Mouse (Mus musculus) ES-E14 (cell line): Measurements from ENCODE around the gene Fam19a3. TPM values are rescaled to one million over a fixed set of nuclear protein-coding genes. Genes with fewer than 3 reads are reported as not detected.

ENCODE experiments used
- DNase-seq: peaks from one replicate; pipeline ENCODE4 v3.0.0-alpha.2; 2013; ENCODE audit warnings: low read depth, low spot score
- H3K27ac ChIP-seq: 2 replicates; pipeline ENCODE4 v1.5.1; 2012; ENCODE audit warnings: low read depth, mild to moderate bottlenecking, low read length, moderate library complexity, mixed read lengths; ENCODE audit not compliant: poor library complexity, insufficient read depth, severe bottlenecking
- H3K36me3 ChIP-seq: 2 replicates; pipeline ENCODE4 v1.6.1; 2012; ENCODE audit warnings: mild to moderate bottlenecking, low read length, moderate library complexity, mixed read lengths; ENCODE audit not compliant: control insufficient read depth, poor library complexity, insufficient read depth, severe bottlenecking
- H3K4me1 ChIP-seq, 2 experiments: fragments of 150-350 bp in 1 of 2; sonication (generic) in 1 of 2; 2 replicates each; pipeline ENCODE4 v1.6.1; 2012; ENCODE audit warnings: low read length in 2 of 2, mild to moderate bottlenecking in 1 of 2, mixed read lengths in 1 of 2; ENCODE audit not compliant: control insufficient read depth in 2 of 2, insufficient read depth in 2 of 2, poor library complexity in 1 of 2
- H3K4me3 ChIP-seq, 2 experiments: fragments of 150-350 bp in 1 of 2; sonication (generic) in 1 of 2; 2 replicates each; pipeline ENCODE4 v1.5.1; 2012; ENCODE audit warnings: low read length in 2 of 2, low read depth in 1 of 2, mild to moderate bottlenecking in 1 of 2, mixed read lengths in 1 of 2; ENCODE audit not compliant: insufficient read depth in 1 of 2, poor library complexity in 1 of 2, severe bottlenecking in 1 of 2
- H3K9ac ChIP-seq: 2 replicates; pipeline ENCODE4 v1.6.1; 2012; ENCODE audit warnings: low read depth, mild to moderate bottlenecking, low read length, mixed read lengths; ENCODE audit not compliant: poor library complexity, insufficient read depth, severe bottlenecking
- H3K9me3 ChIP-seq: fragments of 150-350 bp; sonication (generic); 2 replicates; pipeline ENCODE4 v1.6.1; 2012; ENCODE audit warnings: low read depth, mild to moderate bottlenecking, low read length; ENCODE audit not compliant: control insufficient read depth, insufficient read depth
- CHD2 ChIP-seq: IDR thresholded peaks from 2 replicates; pipeline ENCODE4 v1.6.1; 2014; ENCODE audit warnings: mild to moderate bottlenecking, low read depth, low read length, inconsistent platforms
- HCFC1 ChIP-seq: IDR thresholded peaks from 2 replicates; pipeline ENCODE4 v1.6.1; 2012; ENCODE audit warnings: low read length, inconsistent platforms, borderline replicate concordance; ENCODE audit not compliant: insufficient read depth
- MAFK ChIP-seq: IDR thresholded peaks from 2 replicates; pipeline ENCODE4 v1.6.1; 2014; ENCODE audit warnings: mild to moderate bottlenecking, low read depth, low read length, inconsistent platforms; ENCODE audit not compliant: insufficient read depth
- ZC3H11A ChIP-seq: IDR thresholded peaks from 2 replicates; pipeline ENCODE4 v1.6.1; 2012; ENCODE audit warnings: low read depth, mild to moderate bottlenecking, inconsistent platforms, low read length, borderline replicate concordance
- ZNF384 ChIP-seq: IDR thresholded peaks from 2 replicates; pipeline ENCODE4 v1.6.1; 2012; ENCODE audit warnings: low read depth, low read length, inconsistent platforms
- in situ Hi-C, 2 experiments: fragments of 600-800 bp; cut with MboI; formaldehyde crosslinking; loops; one replicate each; pipeline ENCODE4 v1.15.1; 2025; ENCODE audit warnings: low sequenced_read_pairs in 2 of 2, inconsistent platforms in 1 of 2; ENCODE audit not compliant: unreplicated experiment in 2 of 2
- total RNA-seq: library from RNA; depleted of rRNA; stranded (reverse); fragments of 300-350 nt; gene quantifications from 2 replicates; pipeline ENCODE4 v1.2.3, GENCODE M21; 2012; rRNA removed

Gene Fam19a3
- total RNA-seq, 1 experiment, result 0.13 TPM

DNA sequence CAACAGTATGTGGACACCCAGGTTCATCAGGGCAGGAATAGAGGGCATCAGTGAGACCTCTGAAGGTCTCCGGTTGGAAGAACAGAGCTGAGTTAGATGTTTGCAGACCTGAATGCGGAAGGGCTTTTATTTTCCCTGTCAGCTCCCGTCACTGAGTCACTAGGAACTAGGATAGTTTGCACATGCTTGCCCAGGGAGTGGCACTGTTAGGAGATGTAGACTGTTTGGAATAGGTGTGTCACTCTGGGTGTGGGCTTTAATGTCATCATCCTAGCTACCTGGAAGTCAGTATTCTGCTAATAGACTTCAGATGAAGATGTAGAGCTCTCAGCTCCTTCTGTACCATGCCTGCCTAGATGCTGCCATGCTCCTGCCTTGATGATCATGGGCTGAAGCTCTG lies 39.7 kb downstream of the Fam19a3 start:
- H3K9ac ChIP-seq, result no peak overlapping the region
- in situ Hi-C loops, result no loop called here
- TF ChIP-seq CHD2 (no peak), ZC3H11A (no peak), HCFC1 (no peak), MAFK (no peak), ZNF384 (no peak)
- H3K4me3 ChIP-seq, result no peak overlapping the region
- DNase-seq, result no peak
- no peaks in the 10 kb centered on the region for H3K4me1 ChIP-seq
- no peaks in the 10 kb centered on the region for H3K36me3 ChIP-seq
- H3K27ac ChIP-seq, result no peak overlapping the region
- H3K9me3 ChIP-seq, result no peaks in the 10 kb centered on the region

GRCm38 (mm10) chr3:104734654-104735053 lies 47.0 kb downstream of the Fam19a3 start:
- DNase-seq, result no peak

DNA sequence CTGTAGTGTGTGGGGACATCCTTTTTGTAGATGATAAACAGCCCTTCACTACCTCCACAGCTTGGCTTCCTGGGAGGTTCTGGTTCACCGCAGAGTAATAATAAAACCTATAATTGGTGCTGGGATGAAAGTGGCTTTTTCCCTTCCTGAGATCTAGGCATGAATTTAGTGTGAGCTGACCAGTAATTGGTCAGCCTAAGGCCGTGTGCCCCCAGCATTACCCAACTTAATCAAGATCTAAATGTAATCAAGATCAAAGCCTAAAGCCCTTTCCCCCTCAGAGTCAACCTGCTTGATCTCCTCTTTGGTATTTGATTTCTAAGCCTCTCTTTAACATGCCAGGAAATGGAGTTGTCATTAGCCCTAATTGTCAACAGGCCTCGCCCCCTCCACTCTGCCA lies 48.7 kb downstream of the Fam19a3 start:
- H3K27ac ChIP-seq, result no peak overlapping the region
- TF ChIP-seq HCFC1, result no peak
- no peak for DNase-seq
- in situ Hi-C loops, result no loop called here
- no peak overlapping the region for H3K4me3 ChIP-seq
- H3K9ac ChIP-seq, result no peak overlapping the region
- H3K9me3 ChIP-seq, result no peaks in the 10 kb centered on the region
- H3K4me1 ChIP-seq, result 0 out of 4 replicates have a peak, but pooled peaks cover 0 to 4% of the 10 kb centered on the region in 2 experiments
- H3K36me3 ChIP-seq, result no peaks in the 10 kb centered on the region

More at GRCm38 (mm10) chr3:104734654-104735053, 47.0 kb downstream of the Fam19a3 start:
- H3K27ac ChIP-seq, result no peak overlapping the region
- H3K4me1 ChIP-seq, result 0 out of 4 replicates have a peak, but pooled peaks cover 0 to 4% of the 10 kb centered on the region in 2 experiments
- H3K36me3 ChIP-seq, result no peaks in the 10 kb centered on the region
- no peak for TF ChIP-seq ZC3H11A
- TF ChIP-seq MAFK, result no peak
- TF ChIP-seq ZNF384, result no peak
- no peak for TF ChIP-seq HCFC1
- TF ChIP-seq CHD2, result no peak
- no peaks in the 10 kb centered on the region for H3K9me3 ChIP-seq
- no peak overlapping the region for H3K9ac ChIP-seq
- no peak overlapping the region for H3K4me3 ChIP-seq
- in situ Hi-C loops, result no loop called here

DNA sequence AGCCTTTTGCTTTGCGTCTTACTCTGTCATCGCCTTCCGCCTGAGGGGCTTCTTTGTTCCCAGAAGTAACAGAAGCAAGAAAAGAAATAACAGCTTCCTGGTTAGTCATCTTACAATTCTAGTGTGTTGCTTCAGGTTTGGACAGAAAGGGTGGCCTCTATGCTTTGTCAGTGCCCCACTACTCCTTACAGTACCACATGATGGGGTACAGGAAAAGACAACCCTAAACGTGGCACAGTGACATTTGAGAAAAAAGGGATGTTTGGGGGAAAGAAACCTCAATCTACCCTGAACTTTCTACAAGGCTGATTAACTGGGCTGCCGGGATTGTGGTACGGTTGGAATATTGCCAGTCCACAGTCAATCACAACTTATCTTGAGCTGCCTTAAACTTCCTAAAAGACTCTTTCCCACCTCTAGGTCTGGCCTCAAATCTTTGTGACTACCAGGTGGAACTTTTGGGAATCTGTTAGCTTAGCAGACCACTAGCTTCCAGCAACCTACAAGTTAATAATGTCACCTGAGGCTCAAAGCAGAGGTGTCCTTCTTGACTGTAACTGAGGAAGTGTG lies 52.3 kb downstream of the Fam19a3 start:
- no peak for DNase-seq
- no peaks in the 10 kb centered on the region for H3K4me1 ChIP-seq
- H3K4me3 ChIP-seq, result no peak overlapping the region
- H3K9me3 ChIP-seq, result no peaks in the 10 kb centered on the region
- H3K36me3 ChIP-seq, result no peaks in the 10 kb centered on the region
- in situ Hi-C loops, result no loop called here
- H3K27ac ChIP-seq, result no peak overlapping the region
- TF ChIP-seq HCFC1 (no peak), MAFK (no peak), ZNF384 (no peak), CHD2 (no peak), ZC3H11A (no peak)
- no peak overlapping the region for H3K9ac ChIP-seq

Other genes with a start within 250 kb of the Fam19a3 start
- gene Slc16a1, start 143.2 kb downstream of the Fam19a3 start, total RNA-seq, result 121 and 172 TPM in 2 replicates
- gene Ppm1j, start 784 bp downstream of the Fam19a3 start, total RNA-seq, result 25.7 and 49.6 TPM in 2 replicates
- gene Rhoc, start 6.5 kb upstream of the Fam19a3 start, total RNA-seq, result 70.9 and 99.9 TPM in 2 replicates
- gene Mov10, start 36.7 kb upstream of the Fam19a3 start, total RNA-seq, result 37.5 and 55.5 TPM in 2 replicates
- gene St7l, start 82.2 kb upstream of the Fam19a3 start, total RNA-seq, result 14.3 and 16.1 TPM in 2 replicates
- gene Capza1, start 82.7 kb upstream of the Fam19a3 start, total RNA-seq, result 34.2 and 59.1 TPM in 2 replicates
- 1.1 and 1.3 TPM in 2 replicates for gene Wnt2b, start 180.1 kb upstream of the Fam19a3 start, total RNA-seq